Mouse (Mus musculus) limb, embryonic 14.5 days (tissue): Measurements from ENCODE around the gene Crybg2. TPM values are rescaled to one million over a fixed set of nuclear protein-coding genes. Genes with fewer than 3 reads are reported as not detected.

Experiments used
- ATAC-seq: fragments of 200-750 bp; cut with Nextera tagmentation; 2 replicates; pipeline ENCODE4 v1.8.0; 2017; ENCODE audit warnings: low read depth, moderate number of reproducible peaks, moderate TSS enrichment; ENCODE audit not compliant: low FRiP score
- DNase-seq: peaks from one replicate; pipeline ENCODE4 v3.0.0-alpha.2; 2015; ENCODE audit warnings: low spot score
- H3K27ac ChIP-seq: fragments of 300-500 bp; sonication (generic); replicated peaks from 2 replicates; pipeline ENCODE4 v1.5.1; 2014; ENCODE audit warnings: low read depth, mild to moderate bottlenecking, low read length, moderate library complexity, mixed read lengths
- H3K27me3 ChIP-seq: fragments of 300-500 bp; sonication (generic); 2 replicates; pipeline ENCODE4 v1.6.1; 2014; ENCODE audit warnings: low read length, mixed read lengths; ENCODE audit not compliant: control insufficient read depth, insufficient read depth
- H3K36me3 ChIP-seq: fragments of 300-500 bp; sonication (generic); 2 replicates; pipeline ENCODE4 v1.6.1; 2014; ENCODE audit warnings: mild to moderate bottlenecking, low read length, moderate library complexity, mixed read lengths; ENCODE audit not compliant: control insufficient read depth, insufficient read depth
- H3K4me1 ChIP-seq: fragments of 300-500 bp; sonication (generic); 2 replicates; pipeline ENCODE4 v1.6.1; 2014; ENCODE audit warnings: antibody characterized with exemption, low read length, mixed read lengths; ENCODE audit not compliant: control insufficient read depth, insufficient read depth
- H3K4me2 ChIP-seq: fragments of 300-500 bp; sonication (generic); replicated peaks from 2 replicates; pipeline ENCODE4 v1.6.1; 2014; ENCODE audit warnings: low read depth, mild to moderate bottlenecking, low read length, moderate library complexity; ENCODE audit not compliant: severe bottlenecking
- H3K4me3 ChIP-seq: fragments of 300-500 bp; sonication (generic); replicated peaks from 2 replicates; pipeline ENCODE4 v1.5.1; 2014; ENCODE audit warnings: low read length
- H3K9ac ChIP-seq: fragments of 300-500 bp; sonication (generic); 2 replicates; pipeline ENCODE4 v1.6.1; 2014; ENCODE audit warnings: mild to moderate bottlenecking, low read depth, low read length, moderate library complexity; ENCODE audit not compliant: severe bottlenecking
- H3K9me3 ChIP-seq: fragments of 300-500 bp; sonication (generic); 2 replicates; pipeline ENCODE4 v1.6.1; 2016; ENCODE audit warnings: low read length; ENCODE audit not compliant: control insufficient read depth
- POLR2A ChIP-seq: fragments of 200-500 bp; IDR thresholded peaks from 2 replicates; pipeline ENCODE4 v1.8.0; 2012; ENCODE audit warnings: inconsistent platforms, mild to moderate bottlenecking, moderate library complexity, borderline replicate concordance; ENCODE audit not compliant: insufficient read depth, insufficient read length; ENCODE audit errors: extremely low read depth
- WGBS: fragments of 180-500 bp; shearing (Covaris S2); extraction: QIAGEN DNeasy Blood & Tissue Kit; methylation state at CpG from one replicate; pipeline ENCODE4 v1.1.7; 2014; 5-methylcytosine and 5-hydroxymethylcytosine counted together
- polyA plus RNA-seq, 2 experiments: library from polyadenylated mRNA; depleted of rRNA in 1 of 2; stranded (reverse) in 1 of 2; unstranded in 1 of 2; fragments of >200 nt; fragmentation: Nextera tagmentation in 1 of 2; extraction: Ambion mirVana in 1 of 2; gene quantifications; 2 replicates each; pipeline versions ENCODE4 v1.2.1 to v1.2.3; 2012 to 2014

The Crybg2 gene
- polyA plus RNA-seq, 2 experiments, result 11.3 to 12.3 TPM

DNA sequence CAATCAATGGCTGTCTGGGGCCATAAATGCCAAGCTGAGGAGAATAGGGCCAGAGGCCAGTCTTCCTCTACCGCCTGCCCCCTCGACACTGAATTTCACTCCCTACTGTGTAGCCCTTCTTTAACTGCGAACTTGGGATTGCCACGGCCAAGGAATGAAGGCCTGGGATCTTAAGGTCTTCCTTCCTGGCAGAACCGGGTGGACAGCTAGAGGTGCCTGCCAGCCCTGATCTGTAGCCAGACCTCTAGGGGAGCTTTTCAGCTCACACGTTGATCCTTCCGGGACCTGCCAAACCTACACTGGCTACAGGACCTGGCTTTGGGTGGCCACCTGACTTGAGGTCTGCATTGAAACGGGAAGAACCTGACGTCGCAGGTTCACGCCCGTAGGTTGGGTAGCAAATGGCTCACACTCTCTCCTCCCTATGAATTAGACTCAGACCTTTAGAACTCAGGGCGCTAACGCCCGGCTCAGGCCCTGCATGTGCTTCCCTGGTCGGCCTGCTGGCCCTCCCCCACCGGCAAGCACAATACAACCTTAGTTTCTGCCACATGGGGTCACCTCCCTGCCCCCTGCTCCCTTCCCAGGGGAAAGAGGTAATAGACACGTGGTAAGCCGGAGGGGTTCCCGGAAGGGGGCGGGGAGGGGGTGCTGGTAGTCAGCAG lies 43.3 kb upstream of the Crybg2 start:
- Histone ChIP-seq H3K4me2 (peak overlapping the region; percentile 31), H3K9ac (no peak overlapping the region), H3K27ac (no peak overlapping the region), H3K27me3 (peaks cover 28% of the 10 kb centered on the region), H3K9me3 (no peaks in the 10 kb centered on the region), H3K36me3 (no peaks in the 10 kb centered on the region), H3K4me1 (peaks cover 5% of the 10 kb centered on the region; the same call in 1 of the 2 replicates), H3K4me3 (peak overlapping the region; percentile 19; the same call in 1 of the 2 replicates)
- ATAC-seq (no peak), DNase-seq (no peak)
- 5% methylated on average over 21 of the region's 21 CpGs for WGBS
- no peak for TF ChIP-seq POLR2A

DNA sequence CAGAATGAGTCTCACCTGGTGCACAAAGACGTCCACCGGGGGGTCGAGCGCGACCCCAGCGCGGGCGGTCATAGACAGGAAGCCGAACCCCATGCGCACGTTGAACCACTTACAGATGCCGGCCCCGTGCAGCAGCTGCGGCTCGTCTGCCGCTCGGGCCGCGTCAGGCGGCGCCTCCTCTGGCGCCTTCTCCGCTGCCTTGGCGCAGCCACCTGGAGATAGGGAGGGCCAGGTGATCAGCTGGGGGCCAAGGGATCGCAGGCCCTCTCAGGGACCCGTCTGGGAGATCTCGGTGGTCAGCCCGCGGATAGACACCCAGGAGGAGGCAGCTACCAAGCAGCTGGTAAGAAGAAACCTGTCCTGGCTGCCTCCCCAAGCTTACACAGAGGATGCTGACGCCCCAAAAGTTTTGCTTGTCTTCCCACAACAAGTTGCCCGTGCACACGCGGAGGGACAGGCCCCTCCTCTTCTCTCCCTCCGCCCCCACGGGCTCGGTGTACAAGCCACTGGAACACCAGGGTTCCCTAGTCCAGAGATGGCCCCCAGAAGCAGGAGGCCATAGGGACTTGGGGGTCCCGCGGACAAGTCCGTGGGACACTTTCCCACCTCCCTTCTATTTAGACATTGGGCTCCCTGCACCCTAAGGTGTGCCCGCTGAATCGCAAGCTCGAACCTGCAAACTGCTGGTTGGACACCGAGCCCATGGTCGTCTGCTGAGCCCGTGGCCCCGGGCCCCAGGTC lies 42.4 kb upstream of the Crybg2 start:
- Histone ChIP-seq H3K9me3 (no peaks in the 10 kb centered on the region), H3K9ac (no peak overlapping the region), H3K36me3 (no peaks in the 10 kb centered on the region), H3K27me3 (peaks cover 28% of the 10 kb centered on the region), H3K4me1 (peaks cover 5% of the 10 kb centered on the region; the same call in 1 of the 2 replicates), H3K27ac (no peak overlapping the region), H3K4me2 (peak overlapping the region; percentile 31), H3K4me3 (peak overlapping the region; percentile 19)
- no peak for ATAC-seq
- DNase-seq, result no peak
- TF ChIP-seq POLR2A, result no peak
- 0% methylated on average over 39 of the region's 46 CpGs for WGBS

DNA sequence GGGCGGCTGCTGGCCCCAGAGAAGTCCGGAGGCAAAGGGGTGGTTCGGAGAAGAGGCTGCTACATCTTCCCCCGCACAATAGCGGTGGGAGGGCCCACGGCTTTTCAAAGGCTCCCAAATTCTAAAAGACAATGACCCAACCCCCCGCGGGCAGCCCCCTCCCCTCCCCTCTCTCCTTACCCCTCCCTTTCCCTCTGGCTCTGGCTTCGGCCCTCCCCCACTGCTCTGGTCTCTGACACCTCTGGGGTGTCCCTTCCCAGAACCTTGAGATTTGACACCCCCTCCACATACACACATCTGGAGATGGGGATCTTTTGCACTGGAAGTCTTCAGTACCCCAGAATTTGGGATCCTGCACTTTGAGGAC lies 41.9 kb upstream of the Crybg2 start, which contains the start of gene Lin28a:
Gene Lin28a, minus strand, starts transcription at position 63 of the 367 bp plus-strand sequence.
- Histone ChIP-seq H3K4me1 (peaks cover 5% of the 10 kb centered on the region; the same call in 1 of the 2 replicates), H3K9me3 (no peaks in the 10 kb centered on the region), H3K4me2 (peak within 1 kb of the TSS; percentile 31), H3K4me3 (peak within 1 kb of the TSS; percentile 19), H3K9ac (no peak within 1 kb of the TSS), H3K27me3 (peaks cover 28% of the 10 kb centered on the region), H3K27ac (no peak within 1 kb of the TSS), H3K36me3 (no peaks in the 10 kb centered on the region)
- no peak for DNase-seq
- WGBS, result 0% methylated on average over 9 of the region's 9 CpGs
- no peak for TF ChIP-seq POLR2A
- ATAC-seq, result no peak

DNA sequence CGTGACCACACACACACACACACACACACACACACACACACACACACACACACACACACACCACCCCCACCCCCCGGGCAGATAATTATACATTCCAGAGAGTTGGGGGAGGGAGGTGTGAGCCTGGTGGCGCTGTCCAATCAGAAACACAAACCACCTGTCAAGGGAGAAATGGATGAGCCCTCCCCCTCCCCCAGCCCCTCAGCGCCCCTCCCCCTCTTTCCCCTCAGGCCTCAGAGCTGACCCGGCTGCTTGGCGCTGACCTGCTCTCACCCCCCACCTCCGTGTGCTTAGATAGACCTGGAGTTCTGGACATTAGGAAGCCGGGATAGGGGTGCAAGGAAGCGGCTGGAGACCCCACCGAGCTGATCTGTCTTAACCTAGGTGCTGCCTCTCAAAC lies 41.4 kb upstream of the Crybg2 start:
- no peak for TF ChIP-seq POLR2A
- no peak for ATAC-seq
- Histone ChIP-seq H3K9me3 (no peaks in the 10 kb centered on the region), H3K27me3 (peaks cover 28% of the 10 kb centered on the region), H3K27ac (no peak overlapping the region), H3K4me2 (no peak overlapping the region), H3K4me3 (no peak overlapping the region), H3K36me3 (no peaks in the 10 kb centered on the region), H3K4me1 (peaks cover 5% of the 10 kb centered on the region; the same call in 1 of the 2 replicates), H3K9ac (no peak overlapping the region)
- DNase-seq, result no peak
- 3% methylated on average over 8 of the region's 10 CpGs for WGBS

- WGBS, result 4% methylated on average over 16 of the region's 16 CpGs
- no peak for DNase-seq
- Histone ChIP-seq H3K27me3 (peaks cover 28% of the 10 kb centered on the region), H3K4me1 (peaks cover 5% of the 10 kb centered on the region; the same call in 1 of the 2 replicates), H3K9ac (no peak overlapping the region), H3K4me3 (no peak overlapping the region), H3K27ac (no peak overlapping the region), H3K36me3 (no peaks in the 10 kb centered on the region), H3K4me2 (no peak overlapping the region), H3K9me3 (no peaks in the 10 kb centered on the region)
- no peak for TF ChIP-seq POLR2A
- no peak for ATAC-seq
Observed at GRCm38 (mm10) chr4:134019641-134020351, 40.8 kb upstream of the Crybg2 start.
